Mouse (Mus musculus) ES-Bruce4 (cell line): ENCODE data around the gene Rsrp1. TPM values are rescaled to one million over a fixed set of nuclear protein-coding genes. Genes with fewer than 3 reads are reported as not detected.

Experiments
- H3K27ac ChIP-seq: 2 replicates; pipeline ENCODE4 v1.5.1; 2012; ENCODE audit warnings: low read length, inconsistent platforms; ENCODE audit not compliant: insufficient read depth
- H3K27me3 ChIP-seq: 2 replicates; pipeline ENCODE4 v1.6.1; 2012; ENCODE audit warnings: mild to moderate bottlenecking, low read length, inconsistent platforms; ENCODE audit not compliant: control insufficient read depth, poor library complexity, insufficient read depth, severe bottlenecking
- H3K36me3 ChIP-seq: 2 replicates; pipeline ENCODE4 v1.6.1; 2012; ENCODE audit warnings: inconsistent platforms, mild to moderate bottlenecking, low read length, moderate library complexity; ENCODE audit not compliant: control insufficient read depth, poor library complexity, insufficient read depth, severe bottlenecking
- H3K4me1 ChIP-seq: one replicate; pipeline ENCODE4 v1.8.1; 2011; ENCODE audit warnings: low read length; ENCODE audit not compliant: control insufficient read depth, insufficient read depth
- H3K4me3 ChIP-seq: 2 replicates; pipeline ENCODE4 v1.5.1; 2011; ENCODE audit warnings: low read depth, mild to moderate bottlenecking, low read length
- H3K9ac ChIP-seq: 2 replicates; pipeline ENCODE4 v1.6.1; 2012; ENCODE audit warnings: low read depth, mild to moderate bottlenecking, inconsistent platforms; ENCODE audit not compliant: poor library complexity, severe bottlenecking
- H3K9me3 ChIP-seq: replicated peaks from 2 replicates; pipeline ENCODE4 v1.6.1; 2012; ENCODE audit warnings: mild to moderate bottlenecking, low read length, inconsistent platforms; ENCODE audit not compliant: control insufficient read depth, poor library complexity, insufficient read depth, severe bottlenecking
- CTCF ChIP-seq: IDR thresholded peaks from one replicate; pipeline ENCODE4 v1.8.1; 2011; ENCODE audit warnings: low read depth, low read length
- EP300 ChIP-seq: IDR thresholded peaks from 2 replicates; pipeline ENCODE4 v1.6.1; 2011; ENCODE audit warnings: low read depth, low read length; ENCODE audit not compliant: insufficient read depth
- POLR2A ChIP-seq: IDR thresholded peaks from one replicate; pipeline ENCODE4 v1.8.1; 2011; ENCODE audit warnings: low read length; ENCODE audit not compliant: insufficient read depth
- polyA plus RNA-seq: library from polyadenylated mRNA; stranded (reverse); fragments of >200 nt; gene quantifications from 2 replicates; pipeline ENCODE4 v1.2.4, GENCODE M21; 2011; ENCODE audit warnings: low read depth; ENCODE audit not compliant: missing spikeins, insufficient read depth, insufficient read length

Gene Rsrp1
- 209 and 226 TPM in 2 replicates for polyA plus RNA-seq

DNA sequence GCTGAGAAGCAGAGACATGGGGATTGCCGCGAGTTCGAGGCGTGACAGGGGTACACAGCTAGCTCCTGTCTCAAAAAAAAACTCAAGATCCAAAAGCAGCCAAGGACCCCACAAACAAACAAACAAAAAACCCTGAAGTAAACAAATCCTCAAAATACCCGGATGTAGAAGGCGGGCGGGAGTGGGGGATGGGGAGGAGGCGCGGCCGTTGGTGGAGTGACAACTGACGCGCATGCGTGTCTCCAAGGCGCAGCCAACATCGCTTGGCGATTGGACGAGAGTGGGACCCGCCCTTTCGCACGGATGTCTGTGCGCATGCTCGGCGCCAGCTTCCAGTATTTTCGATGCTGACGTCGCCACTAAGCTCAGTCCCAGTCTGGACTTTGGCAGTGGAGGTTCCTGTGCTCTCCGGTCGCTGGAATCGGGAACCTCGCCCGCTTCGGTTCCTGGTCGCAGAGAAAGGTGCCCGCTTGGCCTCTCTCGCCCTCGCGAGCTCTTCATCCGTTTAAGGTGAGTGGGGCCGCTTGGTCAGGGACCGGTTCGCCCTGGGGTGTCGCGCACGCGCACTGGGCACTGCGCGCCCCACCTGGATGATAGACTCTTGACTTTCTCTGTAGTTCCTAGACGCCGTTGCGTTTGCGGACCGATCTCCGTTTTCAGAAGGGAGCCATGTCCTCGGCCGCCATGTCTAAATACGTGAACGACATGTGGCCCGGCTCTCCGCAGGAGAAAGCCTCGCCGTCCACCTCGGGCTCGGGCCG, at the start of gene Rsrp1:
Gene Rsrp1 (plus strand): TSS at position 335 of the 761 bp plus-strand sequence.
- Histone ChIP-seq H3K36me3 (peaks cover 41% of the 10 kb centered on the region), H3K9ac (peak within 1 kb of the TSS; percentile 78), H3K4me1 (no peaks in the 10 kb centered on the region), H3K27ac (peak within 1 kb of the TSS; percentile 84), H3K9me3 (no peaks in the 10 kb centered on the region), H3K4me3 (peak within 1 kb of the TSS; percentile 95), H3K27me3 (no peaks in the 10 kb centered on the region)
- no peak for TF ChIP-seq CTCF
- TF ChIP-seq EP300, result 0 out of 2 replicates have a peak, but pooled peaks have one; percentile 37
- TF ChIP-seq POLR2A, result peak; percentile 99

DNA sequence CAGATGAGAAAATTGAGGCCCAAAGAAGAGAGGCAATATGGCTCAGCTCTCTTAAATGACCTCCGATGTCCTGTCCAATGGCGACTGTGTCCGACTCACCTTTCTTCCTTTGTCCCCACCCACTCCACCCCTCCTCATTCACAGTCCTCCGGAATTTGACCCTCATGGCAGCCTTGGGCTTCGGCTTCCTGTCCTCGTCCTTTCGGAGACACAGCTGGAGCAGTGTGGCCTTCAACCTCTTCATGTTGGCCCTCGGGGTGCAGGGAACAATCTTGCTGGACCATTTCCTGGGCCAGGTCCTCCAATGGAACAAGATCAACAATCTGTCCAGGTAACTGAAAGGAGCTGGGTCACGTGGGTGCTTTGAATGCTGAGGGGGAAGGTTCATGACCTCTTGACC, 47.2 kb upstream of the Rsrp1 start:
- no peaks in the 10 kb centered on the region for H3K9me3 ChIP-seq
- TF ChIP-seq EP300 (peak; percentile 98), POLR2A (no peak), CTCF (no peak)
- H3K36me3 ChIP-seq, result no peaks in the 10 kb centered on the region
- H3K27ac ChIP-seq, result peak overlapping the region; percentile 80
- H3K4me1 ChIP-seq, result peaks cover 12% of the 10 kb centered on the region
- peak overlapping the region; percentile 40 for H3K4me3 ChIP-seq
- no peaks in the 10 kb centered on the region for H3K27me3 ChIP-seq
- H3K9ac ChIP-seq, result peak overlapping the region; percentile 18; the same call in 1 of the 2 replicates

DNA sequence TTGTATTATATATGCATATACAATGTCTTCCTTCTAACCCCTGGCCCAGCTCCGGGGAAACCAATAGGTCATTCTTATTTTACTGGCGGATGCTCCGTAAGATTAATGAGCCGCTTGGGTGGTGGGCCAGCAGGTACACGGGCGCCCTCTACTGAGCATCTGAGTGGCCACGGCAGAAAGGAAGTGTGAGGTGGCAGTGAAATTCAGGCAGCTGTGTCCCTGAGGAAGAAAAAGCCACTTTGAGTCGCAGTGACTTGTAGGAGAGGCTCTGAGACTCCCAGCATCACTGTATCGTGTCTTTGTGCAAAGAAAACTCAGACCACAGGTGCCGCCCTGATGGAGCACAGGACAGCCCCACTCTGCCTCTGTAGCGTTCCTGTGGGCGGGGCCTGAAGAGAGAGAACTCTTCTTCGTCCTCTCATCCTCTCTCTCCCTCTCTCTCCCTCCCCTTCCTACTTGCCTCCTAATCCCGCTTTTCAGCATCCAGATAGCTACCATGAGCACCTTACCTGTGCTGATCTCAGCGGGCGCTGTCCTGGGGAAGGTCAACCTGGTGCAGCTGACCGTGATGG, 43.9 kb upstream of the Rsrp1 start:
- TF ChIP-seq CTCF, result peak; percentile 84
- TF ChIP-seq EP300, result no peak
- H3K36me3 ChIP-seq, result no peaks in the 10 kb centered on the region
- H3K9me3 ChIP-seq, result no peaks in the 10 kb centered on the region
- H3K4me1 ChIP-seq, result peaks cover 6% of the 10 kb centered on the region
- no peak overlapping the region for H3K9ac ChIP-seq
- H3K27ac ChIP-seq, result no peak overlapping the region
- no peaks in the 10 kb centered on the region for H3K27me3 ChIP-seq
- H3K4me3 ChIP-seq, result peak overlapping the region; percentile 75

DNA sequence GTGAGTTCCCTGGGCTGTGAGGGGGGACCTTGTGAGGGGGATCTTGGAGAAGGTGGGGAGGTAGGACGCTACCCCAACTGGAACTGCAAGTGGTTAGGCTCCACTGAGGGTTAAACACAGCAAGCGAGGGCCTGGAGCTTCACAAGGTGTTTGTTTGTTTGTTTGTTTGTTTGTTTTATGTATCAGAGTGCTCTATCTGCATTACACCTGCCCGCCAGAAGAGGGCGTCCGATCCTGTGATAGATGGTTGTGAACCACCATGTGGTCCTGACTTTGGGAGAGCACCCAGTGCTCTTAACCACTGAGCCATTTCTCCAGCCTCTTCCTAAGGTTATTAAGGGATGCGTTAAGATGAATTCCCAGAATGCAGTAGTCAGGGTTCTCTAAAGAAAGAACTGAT, 43.4 kb upstream of the Rsrp1 start:
- no peaks in the 10 kb centered on the region for H3K9me3 ChIP-seq
- H3K27me3 ChIP-seq, result no peaks in the 10 kb centered on the region
- peak overlapping the region; percentile 75 for H3K4me3 ChIP-seq
- no peak overlapping the region for H3K27ac ChIP-seq
- H3K36me3 ChIP-seq, result no peaks in the 10 kb centered on the region
- H3K9ac ChIP-seq, result no peak overlapping the region
- H3K4me1 ChIP-seq, result peaks cover 2% of the 10 kb centered on the region
- TF ChIP-seq EP300, result no peak
- peak; percentile 53 for TF ChIP-seq CTCF
- no peak for TF ChIP-seq POLR2A

DNA sequence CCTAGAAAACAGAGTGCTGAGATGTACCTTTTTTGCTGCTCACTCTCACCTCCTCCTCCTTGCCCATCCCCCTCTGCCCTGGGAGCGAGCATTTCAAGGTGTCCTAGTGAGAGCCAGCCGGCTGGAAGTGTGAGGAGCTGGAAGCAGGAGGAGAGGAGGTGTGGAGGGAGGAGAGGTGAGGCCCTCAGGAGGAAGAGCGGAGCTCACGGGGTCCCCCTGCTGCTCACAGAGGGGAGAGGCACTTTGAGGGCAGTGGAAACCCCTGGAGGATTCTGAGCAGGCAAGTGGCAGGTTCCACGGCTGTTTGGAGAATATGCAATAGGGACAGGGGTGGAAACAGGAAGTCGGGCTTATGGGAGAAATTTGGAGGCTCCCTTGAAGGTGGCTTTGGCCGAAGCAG, 40.1 kb upstream of the Rsrp1 start:
- H3K9ac ChIP-seq, result no peak overlapping the region
- H3K27me3 ChIP-seq, result no peaks in the 10 kb centered on the region
- TF ChIP-seq POLR2A (no peak), EP300 (no peak), CTCF (peak; percentile 86)
- no peaks in the 10 kb centered on the region for H3K36me3 ChIP-seq
- no peak overlapping the region for H3K4me3 ChIP-seq
- H3K27ac ChIP-seq, result no peak overlapping the region
- H3K4me1 ChIP-seq, result peaks cover 2% of the 10 kb centered on the region
- H3K9me3 ChIP-seq, result no peaks in the 10 kb centered on the region

DNA sequence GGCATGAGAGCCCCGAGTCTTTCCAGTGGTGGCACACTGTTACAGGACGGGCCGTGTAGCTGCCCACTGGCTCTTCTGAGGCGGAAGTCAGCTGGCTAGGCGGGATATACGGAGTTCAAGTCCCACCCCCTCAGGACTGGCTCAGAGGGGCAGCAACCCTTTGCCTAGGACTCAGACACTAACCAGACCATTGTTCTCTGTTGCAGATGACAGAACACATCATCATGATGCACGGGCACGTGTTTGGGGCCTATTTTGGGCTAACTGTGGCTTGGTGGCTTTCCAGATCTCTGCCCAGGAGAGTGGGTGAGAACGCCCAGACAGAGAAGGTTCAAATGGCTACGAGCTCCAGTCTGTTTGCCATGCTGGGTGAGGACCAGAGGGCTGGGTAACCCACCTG, 39.6 kb upstream of the Rsrp1 start:
- Histone ChIP-seq H3K9ac (no peak overlapping the region), H3K36me3 (no peaks in the 10 kb centered on the region), H3K27ac (no peak overlapping the region), H3K9me3 (no peaks in the 10 kb centered on the region), H3K27me3 (no peaks in the 10 kb centered on the region), H3K4me1 (peaks cover 2% of the 10 kb centered on the region), H3K4me3 (no peak overlapping the region)
- TF ChIP-seq EP300, result no peak
